Mouse (Mus musculus) heart, embryonic 13.5 days (tissue): ENCODE measurements around the gene Gpr137. TPM values are rescaled to one million over a fixed set of nuclear protein-coding genes. Genes with fewer than 3 reads are reported as not detected.
A peak's percentile ranks its signal among the peaks of the same experiment; 100 is the strongest.

Source experiments
- ATAC-seq: fragments of 200-750 bp; cut with Nextera tagmentation; 2 replicates; pipeline ENCODE4 v1.8.0; 2017; ENCODE audit warnings: moderate TSS enrichment; ENCODE audit not compliant: insufficient number of reproducible peaks, low FRiP score, low TSS enrichment; ENCODE audit errors: extremely low read depth
- H3K27ac ChIP-seq: fragments of 300-500 bp; sonication (generic); replicated peaks from 2 replicates; pipeline ENCODE4 v1.5.1; 2015; ENCODE audit warnings: moderate library complexity, mild to moderate bottlenecking, inconsistent platforms
- H3K27me3 ChIP-seq: fragments of 300-500 bp; sonication (generic); replicated peaks from 2 replicates; pipeline ENCODE4 v1.6.1; 2015; ENCODE audit warnings: mild to moderate bottlenecking, inconsistent platforms
- H3K36me3 ChIP-seq: fragments of 300-500 bp; sonication (generic); 2 replicates; pipeline ENCODE4 v1.6.1; 2015; ENCODE audit warnings: mild to moderate bottlenecking, inconsistent platforms
- H3K4me1 ChIP-seq: fragments of 300-500 bp; sonication (generic); 2 replicates; pipeline ENCODE4 v1.6.1; 2015; ENCODE audit warnings: inconsistent platforms
- H3K4me2 ChIP-seq: fragments of 300-500 bp; sonication (generic); 2 replicates; pipeline ENCODE4 v1.6.1; 2015; ENCODE audit warnings: inconsistent platforms, mild to moderate bottlenecking, moderate library complexity
- H3K4me3 ChIP-seq: fragments of 300-500 bp; sonication (generic); 2 replicates; pipeline ENCODE4 v1.5.1; 2015; ENCODE audit warnings: moderate library complexity, mild to moderate bottlenecking, inconsistent platforms
- H3K9ac ChIP-seq: fragments of 300-500 bp; sonication (generic); 2 replicates; pipeline ENCODE4 v1.6.1; 2015; ENCODE audit warnings: inconsistent platforms, mild to moderate bottlenecking, moderate library complexity
- H3K9me3 ChIP-seq: fragments of 300-500 bp; sonication (generic); 2 replicates; pipeline ENCODE4 v1.6.1; 2016; ENCODE audit warnings: inconsistent platforms
- WGBS: fragments of 180-500 bp; shearing (Covaris S2); methylation state at CpG from one replicate; pipeline ENCODE4 v1.1.7; 2015; ENCODE audit warnings: mixed read lengths; 5-methylcytosine and 5-hydroxymethylcytosine counted together
- polyA plus RNA-seq: library from polyadenylated mRNA; unstranded; fragments of >200 nt; fragmentation: Nextera tagmentation; extraction: Ambion mirVana; gene quantifications from 2 replicates; pipeline ENCODE4 v1.2.1, GENCODE M21; 2015

The Gpr137 gene
- polyA plus RNA-seq, 1 experiment from 2014 or later = 18.6 TPM

DNA sequence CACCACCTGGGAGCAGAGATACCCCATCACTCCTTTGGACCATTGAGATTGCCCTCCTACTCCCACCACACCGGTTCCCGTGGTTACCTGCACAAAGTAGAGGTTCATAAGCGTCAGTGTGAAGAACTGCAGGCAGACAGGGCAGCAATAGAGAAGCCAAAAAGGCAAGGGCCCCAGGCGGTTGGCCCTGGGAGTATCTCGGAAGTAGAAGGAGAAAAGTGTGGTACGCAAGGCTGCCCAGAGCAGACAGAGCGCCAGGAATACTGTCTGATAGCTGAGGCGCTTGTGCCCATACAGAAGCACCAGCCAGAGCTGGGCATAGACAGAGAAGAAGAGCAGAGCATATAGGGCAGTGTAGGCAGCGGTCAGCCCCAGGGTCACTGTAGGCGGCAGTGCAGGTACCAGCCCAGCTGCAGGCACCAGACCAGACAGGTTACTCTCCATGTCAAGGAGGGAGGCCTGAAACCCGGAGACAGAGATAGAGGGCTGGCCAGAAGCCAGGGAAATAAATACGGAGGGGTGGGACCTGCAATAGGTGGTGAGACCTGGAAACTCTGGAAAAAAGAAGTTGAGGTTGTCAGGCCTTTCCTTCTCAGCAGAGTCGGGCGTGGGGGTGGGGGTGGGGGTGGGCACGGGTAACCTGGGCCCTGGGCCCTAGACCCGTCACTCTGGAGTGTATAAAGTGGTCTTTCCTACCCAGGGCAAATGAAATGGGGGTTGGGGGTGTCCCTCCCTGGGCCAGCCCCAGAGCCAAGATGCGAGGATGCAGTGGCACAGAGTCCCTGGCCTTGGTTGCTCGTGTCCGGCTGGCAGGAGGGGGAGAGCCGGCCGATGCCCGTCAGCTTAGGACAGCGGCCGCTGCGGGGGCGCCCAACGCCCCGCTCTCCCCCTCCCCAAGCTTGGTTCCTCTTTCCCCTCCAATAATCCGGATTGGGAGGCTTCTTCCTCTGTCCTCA is 1.6 kb downstream of the Gpr137 start:
- peak; percentile 6; the same call in 1 of the 2 replicates for ATAC-seq
- peaks cover 20% of the 10 kb centered on the region for H3K36me3 ChIP-seq
- H3K27me3 ChIP-seq = peaks cover 13% of the 10 kb centered on the region
- H3K4me1 ChIP-seq = peaks cover 30% of the 10 kb centered on the region
- H3K9ac ChIP-seq = peak overlapping the region; percentile 87
- peak overlapping the region; percentile 67 for H3K4me3 ChIP-seq
- H3K9me3 ChIP-seq = no peaks in the 10 kb centered on the region
- WGBS = 20% methylated on average over 28 of the region's 29 CpGs
- peak overlapping the region; percentile 100 for H3K4me2 ChIP-seq
- H3K27ac ChIP-seq = peak overlapping the region; percentile 97

DNA sequence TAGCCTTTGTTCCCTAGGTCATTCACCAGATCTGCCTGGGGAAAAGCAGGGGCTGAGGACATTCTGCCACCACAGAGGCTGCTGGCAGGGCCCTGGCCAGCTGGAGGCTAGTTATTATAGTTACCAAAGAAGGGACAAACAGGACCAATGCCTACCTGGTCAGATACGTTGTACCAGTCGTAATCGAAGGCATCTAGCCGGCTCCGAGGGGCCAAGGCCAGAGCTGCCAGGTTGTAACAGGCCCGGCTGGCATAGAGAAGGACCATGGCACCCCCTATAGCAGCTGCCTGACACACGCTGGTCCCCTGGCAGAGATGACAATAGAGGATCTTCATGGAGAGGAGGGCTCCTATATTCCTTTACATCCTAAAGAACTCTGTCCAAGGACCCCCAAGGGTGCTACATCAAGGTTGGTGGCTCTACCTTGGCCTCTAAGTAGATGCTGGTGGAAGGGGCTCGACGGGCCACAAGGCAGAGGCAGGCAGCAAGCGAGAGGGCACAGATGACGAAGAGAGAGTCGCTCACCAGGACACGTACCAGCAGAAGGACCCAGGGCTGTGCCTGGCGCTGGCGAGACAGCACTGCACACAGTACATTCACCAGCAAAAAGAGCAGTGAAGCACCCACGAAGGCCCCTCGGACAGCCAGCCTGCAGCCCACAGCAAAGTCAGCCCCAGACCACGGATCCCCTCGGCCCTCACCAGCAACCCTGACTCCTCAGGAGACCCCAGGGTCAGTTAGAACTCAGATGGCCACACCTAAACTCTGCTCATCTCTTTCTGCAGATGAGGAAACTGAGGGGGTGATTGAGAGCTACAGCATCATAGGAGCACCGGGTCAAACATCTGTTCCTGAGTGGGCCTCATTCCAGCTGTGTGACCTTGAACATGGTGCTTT is 2.9 kb downstream of the Gpr137 start:
- no peak for ATAC-seq
- 86% methylated on average over 20 of the region's 20 CpGs for WGBS
- Histone ChIP-seq H3K4me2 (no peak overlapping the region), H3K4me1 (peaks cover 31% of the 10 kb centered on the region), H3K36me3 (0 out of 2 replicates have a peak, but pooled peaks cover 8% of the 10 kb centered on the region), H3K9me3 (no peaks in the 10 kb centered on the region), H3K9ac (peak overlapping the region; percentile 87; the same call in 1 of the 2 replicates), H3K27ac (no peak overlapping the region), H3K27me3 (peaks cover 27% of the 10 kb centered on the region), H3K4me3 (no peak overlapping the region)

DNA sequence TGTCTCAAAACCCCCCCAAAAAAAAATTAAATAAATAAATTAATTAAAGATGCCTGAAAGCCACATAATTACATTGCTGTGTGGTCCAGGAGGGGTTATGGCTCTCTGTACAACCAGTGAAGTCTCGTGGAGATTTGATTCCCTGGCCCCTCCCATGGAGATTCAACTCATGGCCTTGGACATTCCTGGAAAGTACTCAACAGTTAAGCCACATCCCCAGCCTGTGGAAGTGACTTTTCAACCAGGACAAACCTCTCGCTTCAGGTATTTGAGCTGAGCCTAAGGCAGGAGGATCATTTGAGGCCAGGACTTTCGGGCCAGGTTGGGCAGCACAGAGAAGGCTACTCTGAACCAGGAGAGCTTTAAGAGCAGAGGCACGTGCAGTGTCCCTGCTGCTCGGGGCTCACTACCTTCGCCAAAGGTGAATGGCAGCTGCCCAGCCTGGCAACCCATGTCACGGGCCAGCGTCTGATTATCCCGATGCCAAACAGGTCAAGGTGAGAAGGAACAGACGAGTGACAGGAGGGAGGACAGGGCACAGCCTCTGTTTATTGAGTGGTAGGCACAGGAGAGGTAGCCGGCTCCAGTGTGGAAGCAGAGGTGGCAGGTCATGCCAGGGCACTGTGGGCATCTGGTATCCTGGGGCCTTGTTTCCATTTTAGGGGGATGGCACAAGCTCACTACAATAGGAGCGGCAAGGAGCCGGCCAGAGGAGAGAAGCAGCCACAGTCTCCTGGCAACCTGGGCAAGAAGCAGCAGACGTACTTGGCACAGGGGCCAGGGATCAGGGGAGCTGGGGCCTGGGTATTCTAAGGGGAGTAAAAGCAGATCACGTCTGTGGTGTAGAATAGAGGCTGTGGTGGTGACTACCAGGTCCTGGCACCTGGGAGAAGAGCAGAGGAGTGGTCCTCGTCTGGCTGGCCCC is 4.5 kb downstream of the Gpr137 start:
- 70% methylated on average over 16 of the region's 16 CpGs for WGBS

DNA sequence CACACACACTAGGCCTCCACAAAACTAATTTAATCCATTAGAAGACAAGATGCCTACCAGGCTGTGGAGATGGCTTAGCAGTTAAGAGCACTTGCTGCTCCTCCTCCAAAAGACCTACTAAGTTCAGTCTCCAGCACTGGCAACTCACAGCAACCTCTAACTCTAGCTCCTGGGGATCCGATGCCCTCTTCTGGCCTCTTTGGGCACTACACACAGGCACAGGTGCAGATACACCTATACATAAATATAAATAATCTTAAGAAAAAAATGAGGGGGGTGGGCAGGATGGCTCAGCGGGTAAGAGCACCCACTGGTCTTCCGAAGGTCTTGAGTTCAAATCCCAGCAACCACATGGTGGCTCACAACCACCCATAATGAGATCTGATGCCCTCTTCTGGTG is 6.0 kb downstream of the Gpr137 start:
- Histone ChIP-seq H3K4me1 (peaks cover 31% of the 10 kb centered on the region), H3K27me3 (peaks cover 57% of the 10 kb centered on the region), H3K4me3 (no peak overlapping the region), H3K9me3 (no peaks in the 10 kb centered on the region), H3K9ac (no peak overlapping the region), H3K4me2 (no peak overlapping the region), H3K36me3 (0 out of 2 replicates have a peak, but pooled peaks cover 4% of the 10 kb centered on the region), H3K27ac (no peak overlapping the region)
- no peak for ATAC-seq
- WGBS = 23% methylated on average over 3 of the region's 3 CpGs

More for the DNA sequence above, 4.5 kb downstream of the Gpr137 start:
- 0 out of 2 replicates have a peak, but pooled peaks cover 4% of the 10 kb centered on the region for H3K36me3 ChIP-seq
- H3K27me3 ChIP-seq = peaks cover 42% of the 10 kb centered on the region
- no peaks in the 10 kb centered on the region for H3K9me3 ChIP-seq
- H3K4me1 ChIP-seq = peaks cover 33% of the 10 kb centered on the region
- H3K4me2 ChIP-seq = no peak overlapping the region
- H3K9ac ChIP-seq = no peak overlapping the region; the same call in 1 of the 2 replicates
- no peak overlapping the region for H3K27ac ChIP-seq
- H3K4me3 ChIP-seq = no peak overlapping the region
- ATAC-seq = no peak

DNA sequence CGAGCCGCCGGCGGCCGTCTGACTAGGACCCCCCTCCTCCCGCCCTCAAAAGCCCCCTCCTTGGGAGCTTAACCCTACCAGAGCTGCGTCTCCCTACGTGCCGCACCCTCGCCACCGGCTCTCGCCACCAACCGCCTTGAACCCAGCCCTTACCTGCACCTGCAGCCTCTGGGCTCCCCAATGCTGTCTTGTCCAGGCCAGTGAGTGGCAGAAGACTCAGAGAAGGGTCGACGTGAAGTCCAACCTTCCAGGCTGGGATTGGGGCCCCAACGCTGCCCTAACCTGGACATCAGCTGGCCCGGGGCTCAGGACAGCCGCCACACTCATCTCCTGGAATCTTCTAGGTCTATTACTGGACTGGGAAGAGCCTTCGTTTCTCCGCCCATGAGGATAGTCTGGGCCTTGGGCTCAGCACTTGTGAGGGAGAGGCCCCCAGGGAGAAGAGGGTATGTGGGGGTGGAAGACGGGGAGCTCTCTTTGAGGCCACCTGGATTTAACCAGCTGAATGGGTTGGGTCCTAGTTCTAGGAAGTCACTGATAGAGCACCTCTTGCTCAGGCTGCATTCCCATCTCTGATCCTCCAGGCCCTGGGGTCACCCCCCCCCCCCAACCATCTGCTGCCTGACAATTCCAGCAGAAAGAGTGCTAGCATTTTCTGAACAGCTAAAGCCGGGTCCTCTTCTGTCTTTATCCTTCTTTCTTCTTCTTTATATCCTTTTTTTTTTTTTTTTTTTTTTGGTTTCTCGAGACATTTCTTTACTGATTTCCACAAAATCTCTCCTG is 7.9 kb downstream of the Gpr137 start, which contains the start of gene Kcnk4:
Gene Kcnk4, minus strand, starts transcription at position 321 of the 783 bp plus-strand sequence.
- Histone ChIP-seq H3K4me2 (peak within 1 kb of the TSS; percentile 86), H3K9me3 (no peaks in the 10 kb centered on the region), H3K9ac (peak within 1 kb of the TSS; percentile 80), H3K4me1 (peaks cover 14% of the 10 kb centered on the region), H3K36me3 (0 out of 2 replicates have a peak, but pooled peaks cover 4% of the 10 kb centered on the region), H3K27ac (no peak within 1 kb of the TSS), H3K4me3 (peak within 1 kb of the TSS; percentile 56), H3K27me3 (peaks cover 75% of the 10 kb centered on the region)
- WGBS = 11% methylated on average over 23 of the region's 23 CpGs
- ATAC-seq = no peak

GRCm38 (mm10) chr19:6933436-6934194 is 8.7 kb downstream of the Gpr137 start:
- H3K9ac ChIP-seq = peak overlapping the region; percentile 80
- H3K9me3 ChIP-seq = no peaks in the 10 kb centered on the region
- 4% methylated on average over 58 of the region's 58 CpGs for WGBS
- peaks cover 13% of the 10 kb centered on the region for H3K4me1 ChIP-seq
- peak overlapping the region; percentile 56 for H3K4me3 ChIP-seq
- H3K27me3 ChIP-seq = peaks cover 82% of the 10 kb centered on the region
- H3K4me2 ChIP-seq = peak overlapping the region; percentile 86
- 0 out of 2 replicates have a peak, but pooled peaks cover 4% of the 10 kb centered on the region for H3K36me3 ChIP-seq
- H3K27ac ChIP-seq = no peak overlapping the region
- no peak for ATAC-seq

DNA sequence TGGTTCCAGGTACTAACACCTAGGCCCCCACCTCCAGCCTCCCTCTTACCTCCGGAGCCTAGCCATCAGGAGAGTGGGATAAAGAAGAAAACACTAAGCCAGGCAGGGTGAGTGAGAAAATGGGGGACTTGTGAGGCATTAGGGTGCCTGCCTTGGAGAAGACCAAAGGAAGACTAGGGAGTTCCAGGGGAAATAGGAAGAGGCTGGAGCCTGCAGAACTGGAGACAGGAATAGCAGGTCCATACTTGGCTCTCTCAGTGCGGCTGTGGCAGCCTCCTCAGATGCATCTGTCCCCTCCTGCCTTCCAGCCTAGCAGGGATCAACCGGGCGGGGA is 9.2 kb downstream of the Gpr137 start:
- peaks cover 88% of the 10 kb centered on the region for H3K27me3 ChIP-seq
- no peak for ATAC-seq
- H3K36me3 ChIP-seq = 0 out of 2 replicates have a peak, but pooled peaks cover 4% of the 10 kb centered on the region
- H3K27ac ChIP-seq = no peak overlapping the region
- H3K4me1 ChIP-seq = peaks cover 13% of the 10 kb centered on the region
- H3K9me3 ChIP-seq = no peaks in the 10 kb centered on the region
- 22% methylated on average over 4 of the region's 4 CpGs for WGBS
- peak overlapping the region; percentile 80; the same call in 1 of the 2 replicates for H3K9ac ChIP-seq
- H3K4me3 ChIP-seq = peak overlapping the region; percentile 56
- peak overlapping the region; percentile 86 for H3K4me2 ChIP-seq

DNA sequence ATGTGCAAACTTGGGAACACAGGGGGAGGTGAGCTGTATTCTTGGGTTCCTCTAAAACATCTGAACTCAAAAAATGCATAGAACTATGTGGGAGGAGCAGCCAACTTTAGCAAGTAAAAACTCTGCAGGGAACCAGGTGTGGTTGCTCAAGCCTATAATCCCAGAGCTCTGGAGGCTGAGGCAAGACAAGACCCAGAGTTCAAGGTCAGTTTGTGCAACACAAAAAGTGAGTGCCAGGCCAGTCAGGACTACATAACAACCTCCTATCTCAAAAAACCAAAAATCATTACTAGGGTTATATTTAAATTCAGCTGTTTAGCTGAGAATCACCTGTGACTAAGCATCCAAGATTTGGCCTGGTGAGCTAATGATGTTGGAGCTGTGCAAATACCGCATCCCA is 10.3 kb downstream of the Gpr137 start:
- no peak overlapping the region for H3K4me2 ChIP-seq
- H3K4me3 ChIP-seq = no peak overlapping the region
- peaks cover 96% of the 10 kb centered on the region for H3K27me3 ChIP-seq
- WGBS = 66% methylated on average over 1 of the region's 1 CpGs
- no peaks in the 10 kb centered on the region for H3K36me3 ChIP-seq
- no peak overlapping the region for H3K27ac ChIP-seq
- no peak for ATAC-seq
- H3K4me1 ChIP-seq = peaks cover 18% of the 10 kb centered on the region
- no peaks in the 10 kb centered on the region for H3K9me3 ChIP-seq
- no peak overlapping the region for H3K9ac ChIP-seq

GRCm38 (mm10) chr19:6931002-6931401 is 11.3 kb downstream of the Gpr137 start:
- no peak overlapping the region for H3K4me2 ChIP-seq
- peaks cover 98% of the 10 kb centered on the region for H3K27me3 ChIP-seq
- no peak overlapping the region for H3K4me3 ChIP-seq
- H3K36me3 ChIP-seq = no peaks in the 10 kb centered on the region
- WGBS = 0% methylated on average over 2 of the region's 2 CpGs
- no peak overlapping the region for H3K9ac ChIP-seq
- H3K9me3 ChIP-seq = no peaks in the 10 kb centered on the region; the same call in 1 of the 2 replicates
- no peak for ATAC-seq
- peaks cover 27% of the 10 kb centered on the region for H3K4me1 ChIP-seq
- no peak overlapping the region for H3K27ac ChIP-seq
